Mouse (Mus musculus): Measurements from ENCODE around the gene Snip1. TPM values are rescaled to one million over a fixed set of nuclear protein-coding genes. Genes with fewer than 3 reads are reported as not detected.

Gene Snip1
- 19.1 and 19.3 TPM in 2 replicates for polyA plus RNA-seq (2015; fragmentation: Nextera tagmentation; extraction: Ambion mirVana)

GRCm38 (mm10) chr4:125066490-125067370 is at the start of gene Snip1:
Gene Snip1, plus strand, starts transcription at chr4:125066672.

GRCm38 (mm10) chr4:125065517-125066307 is 760 bp upstream of the Snip1 start, which contains the start of gene Dnali1:
Gene Dnali1, minus strand, starts transcription at chr4:125065703.

DNA sequence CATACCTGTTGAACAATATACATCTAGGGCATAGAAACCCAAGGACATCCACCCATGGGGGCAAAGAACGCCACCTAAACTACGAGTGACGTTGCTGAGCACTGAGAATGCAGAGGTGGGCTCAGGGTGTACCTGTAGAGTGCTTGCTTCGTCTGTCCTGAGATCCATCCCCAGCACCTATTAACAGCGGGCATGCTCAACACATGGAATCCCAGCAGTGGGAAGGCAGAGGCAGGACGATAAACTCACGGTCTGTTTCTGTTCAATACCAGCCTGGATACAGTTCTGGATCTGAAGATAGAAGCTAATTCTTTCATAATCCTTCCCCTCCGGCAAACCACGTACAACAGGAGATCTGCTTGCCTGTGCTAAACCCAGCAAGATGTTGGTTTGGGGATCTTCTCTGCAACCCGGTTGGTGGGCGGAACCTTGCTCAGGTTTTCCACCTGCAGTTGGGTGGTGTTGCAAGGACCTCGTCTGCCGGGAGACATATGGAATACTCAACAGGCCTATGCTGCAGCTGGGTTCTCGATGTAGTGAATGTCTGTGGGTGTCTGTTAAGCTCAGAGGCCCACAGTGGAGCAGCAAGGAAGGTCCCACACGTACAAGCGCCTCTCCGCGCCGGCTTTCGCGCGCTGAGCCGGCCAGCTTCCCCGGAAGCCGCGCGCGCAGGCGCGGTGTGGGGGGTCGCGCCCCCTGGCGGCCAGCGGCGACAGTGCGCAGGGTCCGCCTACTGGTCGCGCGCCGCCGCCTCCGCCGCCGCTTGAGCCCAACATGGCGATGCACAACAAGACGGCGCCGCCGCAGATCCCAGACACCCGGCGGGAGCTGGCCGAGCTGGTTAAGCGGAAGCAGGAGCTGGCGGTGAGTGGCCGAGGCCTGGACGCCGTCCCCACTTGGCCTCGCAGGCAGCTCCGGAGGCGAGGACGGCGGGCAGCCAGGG is 18.2 kb downstream of the Snip1 start, which contains the start of gene Meaf6:
TSS of gene Meaf6 (plus strand) at position 732 of the 943 bp plus-strand sequence.

Other genes with a start within 250 kb of the Snip1 start
- gene Yrdc, start 216.0 kb upstream of the Snip1 start, polyA plus RNA-seq (2015; fragmentation: Nextera tagmentation; extraction: Ambion mirVana): 23.3 and 24.0 TPM in 2 replicates
- gene 1110065P20Rik, start 215.5 kb upstream of the Snip1 start, polyA plus RNA-seq (2015; fragmentation: Nextera tagmentation; extraction: Ambion mirVana): 26.3 and 30.8 TPM in 2 replicates
- gene Maneal, start 204.5 kb upstream of the Snip1 start, polyA plus RNA-seq (2015; fragmentation: Nextera tagmentation; extraction: Ambion mirVana): 0.04 and 0.15 TPM in 2 replicates
- not detected in 2 replicates for gene Epha10, start 185.8 kb upstream of the Snip1 start, polyA plus RNA-seq (2015; fragmentation: Nextera tagmentation; extraction: Ambion mirVana)
- 6.2 and 6.9 TPM in 2 replicates for gene 9930104L06Rik, start 129.6 kb upstream of the Snip1 start, polyA plus RNA-seq (2015; fragmentation: Nextera tagmentation; extraction: Ambion mirVana)
- gene Cdca8, start 127.4 kb upstream of the Snip1 start, polyA plus RNA-seq (2015; fragmentation: Nextera tagmentation; extraction: Ambion mirVana): 126 and 150 TPM in 2 replicates
- 5.6 and 7.0 TPM in 2 replicates for gene Rspo1, start 80.2 kb upstream of the Snip1 start, polyA plus RNA-seq (2015; fragmentation: Nextera tagmentation; extraction: Ambion mirVana)
- gene Gnl2, start 50.1 kb upstream of the Snip1 start, polyA plus RNA-seq (2015; fragmentation: Nextera tagmentation; extraction: Ambion mirVana): 42.9 and 43.2 TPM in 2 replicates
- 0.17 TPM in 1 of 2 replicates, not detected in the other for gene Dnali1, start 969 bp upstream of the Snip1 start, polyA plus RNA-seq (2015; fragmentation: Nextera tagmentation; extraction: Ambion mirVana)
- gene Meaf6, start 18.5 kb downstream of the Snip1 start, polyA plus RNA-seq (2015; fragmentation: Nextera tagmentation; extraction: Ambion mirVana): 31.2 and 37.5 TPM in 2 replicates
- 1.2 and 1.3 TPM in 2 replicates for gene Zc3h12a, start 61.2 kb downstream of the Snip1 start, polyA plus RNA-seq (2015; fragmentation: Nextera tagmentation; extraction: Ambion mirVana)